Mouse (Mus musculus): ENCODE measurements at regions not wholly inside any gene's neighbourhood (a gene's known extent, or its start where the extent isn't known, plus 50 kb on each side); places are given as distances from the start of the nearest gene placed in this dataset.

DNA sequence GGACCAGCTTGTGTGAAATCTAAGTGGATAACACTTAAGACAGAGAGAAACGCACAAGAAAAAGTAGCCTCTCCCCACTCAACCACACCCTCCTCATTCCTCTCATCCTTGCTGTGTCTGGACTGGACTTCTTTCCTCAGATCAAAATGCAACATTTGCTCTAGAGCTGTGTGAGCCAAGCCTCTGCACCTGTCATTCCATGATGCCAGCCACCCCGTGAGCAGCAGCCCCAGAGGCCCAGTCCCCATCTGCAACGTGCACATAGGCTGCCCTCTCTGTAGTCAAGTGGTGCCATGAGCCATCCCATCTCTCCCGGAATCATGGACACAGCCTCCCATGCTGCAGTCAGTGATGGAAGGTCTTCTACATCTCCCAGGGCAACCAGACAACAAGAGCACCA lies 55.1 kb upstream of the Gpc1 start:
- Histone ChIP-seq H3K4me1 (replicated peaks; ENCODE audit: control insufficient read depth, insufficient read depth, low read length) (no peaks in the 10 kb centered on the region; the same call in 1 of the 2 replicates), H3K36me3 (ENCODE audit: control insufficient read depth, insufficient read depth, low read length) (no peaks in the 10 kb centered on the region), H3K27me3 (ENCODE audit: control insufficient read depth, insufficient read depth, low read length) (no peaks in the 10 kb centered on the region), H3K27ac (ENCODE audit: control insufficient read depth, insufficient read depth, low read length) (no peak overlapping the region), H3K4me3 (ENCODE audit: control insufficient read depth, insufficient read depth, low read length) (no peak overlapping the region)
- DNase-seq = no peak
- TF ChIP-seq CTCF (IDR thresholded peaks at IDR 0.05; ENCODE audit: borderline replicate concordance, control insufficient read depth, extremely low read depth, insufficient read depth, low read length, poor library complexity) (no peak), POLR2A (IDR thresholded peaks at IDR 0.05; ENCODE audit: control insufficient read depth, extremely low read depth, insufficient read depth, low read length, poor library complexity) (no peak)
- WGBS = 88% methylated on average over 4 of the region's 4 CpGs

DNA sequence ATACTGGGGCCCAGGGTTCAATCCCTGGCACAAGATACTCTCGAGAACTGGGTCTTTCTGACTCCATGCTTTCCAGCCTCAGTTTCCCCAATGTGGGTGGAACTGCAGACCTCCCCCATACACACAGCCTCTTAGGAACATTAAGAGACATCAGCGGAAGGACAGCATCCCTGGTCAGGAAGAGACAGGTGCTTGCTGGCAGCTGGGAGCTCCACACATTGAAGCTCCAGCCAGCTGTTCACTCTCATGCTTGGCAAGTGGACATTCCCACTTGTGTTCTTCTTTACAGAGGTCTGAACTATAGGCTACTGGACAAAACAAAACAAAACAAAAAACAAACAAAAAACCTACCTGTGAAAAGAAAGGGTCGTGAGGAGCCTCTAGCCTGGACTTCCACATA lies 55.5 kb upstream of the Gpc1 start:
- no peaks in the 10 kb centered on the region for H3K27me3 ChIP-seq (ENCODE audit: control insufficient read depth, insufficient read depth, low read length)
- 92% methylated on average over 3 of the region's 3 CpGs for WGBS

DNA sequence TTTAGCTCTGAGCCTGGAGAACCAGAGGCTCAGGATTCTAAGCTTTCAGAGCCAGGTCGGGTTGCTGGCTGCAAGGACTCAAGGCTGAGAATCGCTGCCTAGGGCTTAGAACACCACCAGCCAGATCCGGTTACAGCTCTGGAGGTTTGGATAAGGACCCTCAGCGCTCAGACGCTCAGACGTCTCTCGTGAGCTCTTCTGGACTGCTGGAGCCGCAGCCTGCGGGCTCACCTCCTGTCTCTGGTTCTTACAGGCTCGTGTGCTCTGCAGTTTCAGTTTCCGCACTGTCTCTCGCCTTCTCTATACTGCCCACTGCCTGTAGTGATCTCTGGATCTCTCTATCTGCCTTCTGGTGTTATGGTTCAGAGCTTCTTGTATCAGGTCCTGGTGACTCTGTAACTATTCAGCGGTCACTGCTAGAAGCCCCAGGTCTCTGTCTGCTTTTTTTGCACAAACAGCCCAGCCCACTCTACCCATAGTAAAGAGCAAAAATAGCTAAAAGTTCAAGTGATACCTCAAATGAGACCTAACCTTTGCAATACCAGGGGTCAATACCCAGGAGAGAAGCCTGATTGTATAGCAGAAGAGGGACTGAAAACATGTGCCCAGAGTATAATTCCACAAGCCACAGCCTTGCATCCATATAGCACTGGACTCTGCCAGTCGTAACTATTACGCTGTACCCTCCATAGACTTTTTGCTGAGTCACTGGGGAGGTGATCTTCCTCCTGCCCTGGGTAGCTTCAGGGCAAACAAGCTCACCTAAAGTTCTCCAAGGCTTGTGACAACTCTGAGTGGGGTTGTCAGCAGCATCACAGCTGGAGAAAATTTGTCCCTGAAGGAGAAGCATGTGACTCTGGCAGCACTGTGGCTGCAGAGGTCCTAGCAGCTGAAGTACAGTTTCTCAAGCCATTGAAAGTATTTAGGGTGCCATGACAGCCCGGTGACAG lies 56.4 kb upstream of the Gpc1 start:
- no peaks in the 10 kb centered on the region for H3K27me3 ChIP-seq (ENCODE audit: control insufficient read depth, insufficient read depth, low read length)
- 18% methylated on average over 16 of the region's 16 CpGs for WGBS
- TF ChIP-seq CTCF (IDR thresholded peaks at IDR 0.05; ENCODE audit: borderline replicate concordance, control insufficient read depth, extremely low read depth, insufficient read depth, low read length, poor library complexity) (no peak), POLR2A (IDR thresholded peaks at IDR 0.05; ENCODE audit: control insufficient read depth, extremely low read depth, insufficient read depth, low read length, poor library complexity) (no peak)

More for the DNA sequence above, 55.5 kb upstream of the Gpc1 start:
- TF ChIP-seq CTCF (IDR thresholded peaks at IDR 0.05; ENCODE audit: borderline replicate concordance, control insufficient read depth, extremely low read depth, insufficient read depth, low read length, poor library complexity) (no peak), POLR2A (IDR thresholded peaks at IDR 0.05; ENCODE audit: control insufficient read depth, extremely low read depth, insufficient read depth, low read length, poor library complexity) (no peak)
- no peaks in the 10 kb centered on the region for H3K36me3 ChIP-seq (ENCODE audit: control insufficient read depth, insufficient read depth, low read length)
- no peak for DNase-seq
- H3K4me1 ChIP-seq (replicated peaks; ENCODE audit: control insufficient read depth, insufficient read depth, low read length) = no peaks in the 10 kb centered on the region; the same call in 1 of the 2 replicates
- H3K27ac ChIP-seq (ENCODE audit: control insufficient read depth, insufficient read depth, low read length) = no peak overlapping the region
- H3K4me3 ChIP-seq (ENCODE audit: control insufficient read depth, insufficient read depth, low read length) = no peak overlapping the region

DNA sequence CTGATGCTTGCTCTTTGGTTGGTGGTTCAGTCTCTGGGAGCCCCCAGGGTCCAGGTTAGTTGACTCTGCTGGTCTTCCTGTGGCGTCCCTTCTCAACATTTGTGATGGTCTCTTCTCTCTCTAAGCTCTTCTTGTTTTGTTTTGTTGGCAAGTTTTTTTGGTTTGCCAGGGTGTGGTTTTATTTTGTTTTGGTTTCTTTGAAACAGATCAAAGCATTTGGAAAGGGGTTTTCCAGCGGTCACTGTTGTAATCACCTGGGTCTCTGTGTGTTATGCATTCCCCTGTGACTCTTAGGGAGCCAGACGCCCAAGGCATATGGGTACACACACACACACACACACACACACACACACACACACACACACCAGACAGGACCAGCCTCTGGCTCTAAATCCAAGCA lies 57.4 kb upstream of the Gpc1 start:
- no peaks in the 10 kb centered on the region for H3K27me3 ChIP-seq (ENCODE audit: control insufficient read depth, insufficient read depth, low read length)
- WGBS = 54% methylated on average over 3 of the region's 3 CpGs
- no peak overlapping the region for H3K27ac ChIP-seq (ENCODE audit: control insufficient read depth, insufficient read depth, low read length)

More for the DNA sequence above, 56.4 kb upstream of the Gpc1 start:
- Histone ChIP-seq H3K27ac (ENCODE audit: control insufficient read depth, insufficient read depth, low read length) (no peak overlapping the region), H3K36me3 (ENCODE audit: control insufficient read depth, insufficient read depth, low read length) (no peaks in the 10 kb centered on the region), H3K4me1 (replicated peaks; ENCODE audit: control insufficient read depth, insufficient read depth, low read length) (no peaks in the 10 kb centered on the region; the same call in 1 of the 2 replicates), H3K4me3 (ENCODE audit: control insufficient read depth, insufficient read depth, low read length) (peak overlapping the region; percentile 17; the same call in 1 of the 2 replicates)
- no peak for DNase-seq

DNA sequence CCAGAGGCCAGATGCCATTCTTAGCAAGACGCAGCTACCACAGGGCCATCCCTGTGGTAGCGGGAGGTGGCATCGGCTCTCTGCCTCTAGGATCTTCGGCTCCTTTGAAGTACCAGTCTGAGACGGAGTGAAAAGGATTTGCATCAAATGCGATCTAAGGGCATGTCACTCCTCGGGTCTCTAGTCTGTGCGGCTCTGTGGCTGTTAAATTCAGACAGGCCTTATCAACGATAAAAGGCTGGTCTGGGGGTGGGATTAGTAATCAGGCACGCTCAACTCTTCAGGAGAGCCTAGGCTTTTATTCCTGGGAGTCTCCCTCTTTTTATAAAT lies 58.7 kb upstream of the Gpc1 start:
- no peaks in the 10 kb centered on the region for H3K36me3 ChIP-seq (ENCODE audit: control insufficient read depth, insufficient read depth, low read length)
- no peak for DNase-seq
- no peaks in the 10 kb centered on the region for H3K27me3 ChIP-seq (ENCODE audit: control insufficient read depth, insufficient read depth, low read length)
- no peak overlapping the region for H3K4me3 ChIP-seq (ENCODE audit: control insufficient read depth, insufficient read depth, low read length)
- H3K4me1 ChIP-seq (replicated peaks; ENCODE audit: control insufficient read depth, insufficient read depth, low read length) = no peaks in the 10 kb centered on the region; the same call in 1 of the 2 replicates
- WGBS = 93% methylated on average over 10 of the region's 10 CpGs
- H3K27ac ChIP-seq (ENCODE audit: control insufficient read depth, insufficient read depth, low read length) = no peak overlapping the region
- TF ChIP-seq POLR2A (IDR thresholded peaks at IDR 0.05; ENCODE audit: control insufficient read depth, extremely low read depth, insufficient read depth, low read length, poor library complexity) (no peak), CTCF (IDR thresholded peaks at IDR 0.05; ENCODE audit: borderline replicate concordance, control insufficient read depth, extremely low read depth, insufficient read depth, low read length, poor library complexity) (no peak)

More for the DNA sequence above, 57.4 kb upstream of the Gpc1 start:
- H3K4me1 ChIP-seq (replicated peaks; ENCODE audit: control insufficient read depth, insufficient read depth, low read length) = no peaks in the 10 kb centered on the region; the same call in 1 of the 2 replicates
- TF ChIP-seq POLR2A (IDR thresholded peaks at IDR 0.05; ENCODE audit: control insufficient read depth, extremely low read depth, insufficient read depth, low read length, poor library complexity) = no peak
- TF ChIP-seq CTCF (IDR thresholded peaks at IDR 0.05; ENCODE audit: borderline replicate concordance, control insufficient read depth, extremely low read depth, insufficient read depth, low read length, poor library complexity) = no peak
- H3K4me3 ChIP-seq (ENCODE audit: control insufficient read depth, insufficient read depth, low read length) = no peak overlapping the region
- no peak for DNase-seq
- H3K36me3 ChIP-seq (ENCODE audit: control insufficient read depth, insufficient read depth, low read length) = no peaks in the 10 kb centered on the region

DNA sequence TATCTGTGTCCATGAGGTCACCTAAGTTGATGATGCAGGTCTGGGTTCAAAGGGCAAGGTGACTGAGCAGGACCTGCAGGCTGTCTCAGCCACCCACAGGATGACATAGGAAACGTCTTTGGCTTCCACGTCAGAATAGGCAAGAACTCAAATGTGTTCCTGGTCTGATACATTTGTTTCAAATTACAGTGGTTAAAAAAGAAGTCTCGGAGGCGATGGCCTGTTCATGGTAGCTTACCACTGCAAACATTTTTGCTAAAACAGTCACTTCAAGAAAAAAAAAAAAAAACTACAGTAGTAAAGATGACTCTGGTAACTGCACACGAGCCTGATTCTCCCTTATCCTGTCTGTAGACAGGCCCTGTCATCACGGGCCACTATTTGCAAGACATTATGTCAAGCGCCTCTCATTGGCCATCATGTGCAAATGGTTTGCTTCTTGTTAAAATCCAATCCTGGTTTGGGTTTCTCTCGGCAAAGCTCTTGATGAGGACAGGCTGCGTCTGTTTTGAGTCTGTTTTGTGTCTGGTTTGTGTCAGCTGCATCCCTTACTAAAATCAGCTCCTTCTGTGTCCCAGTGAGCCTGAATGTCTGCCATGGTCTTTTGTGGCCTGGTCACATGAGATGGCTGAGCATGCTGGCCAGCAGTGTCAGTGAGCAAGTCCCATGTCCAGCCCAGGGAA lies 59.2 kb upstream of the Gpc1 start:
- no peak for TF ChIP-seq POLR2A (IDR thresholded peaks at IDR 0.05; ENCODE audit: control insufficient read depth, extremely low read depth, insufficient read depth, low read length, poor library complexity)
- TF ChIP-seq CTCF (IDR thresholded peaks at IDR 0.05; ENCODE audit: borderline replicate concordance, control insufficient read depth, extremely low read depth, insufficient read depth, low read length, poor library complexity) = no peak
- Histone ChIP-seq H3K27ac (ENCODE audit: control insufficient read depth, insufficient read depth, low read length) (no peak overlapping the region), H3K27me3 (ENCODE audit: control insufficient read depth, insufficient read depth, low read length) (no peaks in the 10 kb centered on the region), H3K4me3 (ENCODE audit: control insufficient read depth, insufficient read depth, low read length) (no peak overlapping the region), H3K4me1 (replicated peaks; ENCODE audit: control insufficient read depth, insufficient read depth, low read length) (no peaks in the 10 kb centered on the region; the same call in 1 of the 2 replicates), H3K36me3 (ENCODE audit: control insufficient read depth, insufficient read depth, low read length) (no peaks in the 10 kb centered on the region)
- no peak for DNase-seq
- WGBS = 87% methylated on average over 9 of the region's 9 CpGs

All from thymus, adult 2 months (tissue).